Mouse (Mus musculus) megakaryocyte, embryonic 14.5 days (primary cell): ENCODE measurements around the gene Srsf11. TPM values are rescaled to one million over a fixed set of nuclear protein-coding genes. Genes with fewer than 3 reads are reported as not detected.
A peak's percentile ranks its signal among the peaks of the same experiment; 100 is the strongest.

Experiments
- H3K27me3 ChIP-seq: replicated peaks from 2 replicates; pipeline ENCODE3; 2012; ENCODE audit warnings: inconsistent platforms
- H3K36me3 ChIP-seq: replicated peaks from 2 replicates; pipeline ENCODE3; 2012; ENCODE audit warnings: low read length, inconsistent platforms, mixed read lengths
- H3K4me1 ChIP-seq: 2 replicates; pipeline ENCODE4 v1.6.1; 2012; ENCODE audit warnings: inconsistent platforms
- H3K4me3 ChIP-seq: replicated peaks from 2 replicates; pipeline ENCODE3; 2012; ENCODE audit warnings: moderate library complexity, mild to moderate bottlenecking, inconsistent platforms
- H3K9me3 ChIP-seq: 2 replicates; pipeline ENCODE4 v1.6.1; 2012; ENCODE audit warnings: inconsistent platforms
- FLI1 ChIP-seq: IDR thresholded peaks from 2 replicates; pipeline ENCODE4 v1.6.1; 2012; ENCODE audit warnings: low read length, inconsistent platforms, mixed read lengths
- GATA1 ChIP-seq: IDR thresholded peaks from 3 replicates; pipeline ENCODE4 v1.6.1; 2012; ENCODE audit warnings: mixed read lengths, low read length, inconsistent platforms, borderline replicate concordance
- polyA plus RNA-seq: library from polyadenylated mRNA; stranded (reverse); fragments of >175 nt; gene quantifications from 2 replicates; pipeline ENCODE4 v1.2.3, GENCODE M21; 2012; ENCODE audit warnings: low replicate concordance; ENCODE audit not compliant: insufficient read depth

Srsf11 gene
- polyA plus RNA-seq, 1 experiment, result 63.2 TPM

GRCm38 (mm10) chr3:158060621-158061291, 24.3 kb upstream of the Srsf11 start:
- Histone ChIP-seq H3K4me1 (peaks cover 8% of the 10 kb centered on the region), H3K4me3 (no peak overlapping the region), H3K36me3 (peaks cover 73% of the 10 kb centered on the region), H3K27me3 (no peaks in the 10 kb centered on the region), H3K9me3 (no peaks in the 10 kb centered on the region)
- TF ChIP-seq FLI1 (no peak), GATA1 (no peak)

GRCm38 (mm10) chr3:158049508-158049907, 13.1 kb upstream of the Srsf11 start:
- peaks cover 55% of the 10 kb centered on the region for H3K36me3 ChIP-seq

GRCm38 (mm10) chr3:158040755-158041154, 4.3 kb upstream of the Srsf11 start:
- TF ChIP-seq GATA1, result no peak
- TF ChIP-seq FLI1, result no peak
- Histone ChIP-seq H3K4me3 (no peak overlapping the region), H3K36me3 (peaks cover 11% of the 10 kb centered on the region), H3K4me1 (peaks cover 21% of the 10 kb centered on the region; the same call in 1 of the 2 replicates), H3K27me3 (no peaks in the 10 kb centered on the region), H3K9me3 (no peaks in the 10 kb centered on the region)

More at GRCm38 (mm10) chr3:158049508-158049907, 13.1 kb upstream of the Srsf11 start:
- Histone ChIP-seq H3K27me3 (no peaks in the 10 kb centered on the region), H3K4me1 (no peaks in the 10 kb centered on the region), H3K9me3 (no peaks in the 10 kb centered on the region), H3K4me3 (no peak overlapping the region)
- no peak for TF ChIP-seq FLI1
- TF ChIP-seq GATA1, result no peak

DNA sequence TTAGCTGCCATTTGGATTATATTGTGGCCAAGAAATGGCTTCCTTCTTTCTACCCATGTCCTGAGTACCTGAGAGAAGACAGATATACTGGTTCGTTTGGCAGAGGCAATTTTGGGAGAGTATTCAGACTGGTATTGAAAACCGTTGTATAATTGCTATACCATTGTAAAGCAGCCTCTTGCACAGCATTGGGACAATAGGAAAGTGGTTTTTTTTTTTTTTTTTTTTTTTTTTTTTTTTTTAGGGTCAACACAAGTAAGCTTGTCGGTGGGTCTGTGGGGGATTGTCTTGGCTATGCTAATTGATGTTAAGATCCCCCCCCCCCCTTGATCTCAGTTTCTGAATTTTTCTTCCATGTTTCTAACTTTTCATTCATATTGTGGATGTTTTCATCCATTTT, 1.7 kb upstream of the Srsf11 start:
- H3K36me3 ChIP-seq, result peaks cover 5% of the 10 kb centered on the region
- no peaks in the 10 kb centered on the region for H3K9me3 ChIP-seq
- H3K27me3 ChIP-seq, result no peaks in the 10 kb centered on the region
- TF ChIP-seq FLI1 (no peak), GATA1 (no peak)
- H3K4me3 ChIP-seq, result no peak overlapping the region
- H3K4me1 ChIP-seq, result peaks cover 38% of the 10 kb centered on the region; the same call in 1 of the 2 replicates

GRCm38 (mm10) chr3:158035866-158036265, 573 bp downstream of the Srsf11 start:
- Histone ChIP-seq H3K4me3 (peak overlapping the region; percentile 100), H3K27me3 (no peaks in the 10 kb centered on the region), H3K9me3 (no peaks in the 10 kb centered on the region), H3K4me1 (peaks cover 43% of the 10 kb centered on the region), H3K36me3 (peaks cover 2% of the 10 kb centered on the region)
- TF ChIP-seq GATA1 (no peak), FLI1 (no peak)

- H3K36me3 ChIP-seq, result peaks cover 16% of the 10 kb centered on the region
- no peaks in the 10 kb centered on the region for H3K9me3 ChIP-seq
- H3K4me3 ChIP-seq, result peak overlapping the region; percentile 98
- H3K27me3 ChIP-seq, result no peaks in the 10 kb centered on the region
- peaks cover 40% of the 10 kb centered on the region for H3K4me1 ChIP-seq
- TF ChIP-seq FLI1 (no peak), GATA1 (no peak)
Observed at GRCm38 (mm10) chr3:158032106-158032505, 4.3 kb downstream of the Srsf11 start.

GRCm38 (mm10) chr3:158031371-158031925, 5.0 kb downstream of the Srsf11 start:
- TF ChIP-seq GATA1 (no peak), FLI1 (no peak)
- Histone ChIP-seq H3K36me3 (peaks cover 23% of the 10 kb centered on the region), H3K27me3 (no peaks in the 10 kb centered on the region), H3K4me3 (peak overlapping the region; percentile 98), H3K4me1 (peaks cover 40% of the 10 kb centered on the region), H3K9me3 (no peaks in the 10 kb centered on the region)

- H3K9me3 ChIP-seq, result no peaks in the 10 kb centered on the region
- H3K36me3 ChIP-seq, result peaks cover 88% of the 10 kb centered on the region
- no peaks in the 10 kb centered on the region for H3K4me1 ChIP-seq
- no peaks in the 10 kb centered on the region for H3K27me3 ChIP-seq
- no peak for TF ChIP-seq GATA1
- no peak for TF ChIP-seq FLI1
- no peak overlapping the region for H3K4me3 ChIP-seq
Observed at GRCm38 (mm10) chr3:158009762-158010320, 26.6 kb downstream of the Srsf11 start.

DNA sequence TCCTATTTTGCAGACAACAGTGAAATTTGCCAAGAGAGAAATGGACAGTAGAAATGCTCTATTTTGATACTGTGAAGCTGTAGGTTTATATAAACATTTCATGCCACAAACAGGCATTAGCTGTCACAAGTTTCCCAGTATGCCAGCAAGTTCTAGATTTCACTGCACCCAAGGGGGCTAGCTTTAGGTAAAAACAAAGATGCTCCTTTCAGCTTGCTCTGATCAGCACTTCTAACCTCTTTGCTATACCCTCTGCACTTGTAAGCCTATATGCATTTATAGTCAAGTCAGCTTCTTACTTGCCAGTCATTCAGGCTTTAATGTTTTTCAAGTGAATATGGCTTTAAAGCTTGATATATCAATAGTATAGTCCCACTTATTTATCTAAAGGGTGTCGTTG, 27.8 kb downstream of the Srsf11 start:
- Histone ChIP-seq H3K4me1 (no peaks in the 10 kb centered on the region), H3K4me3 (no peak overlapping the region), H3K9me3 (no peaks in the 10 kb centered on the region), H3K36me3 (peaks cover 90% of the 10 kb centered on the region), H3K27me3 (no peaks in the 10 kb centered on the region)
- TF ChIP-seq FLI1 (no peak), GATA1 (no peak)

DNA sequence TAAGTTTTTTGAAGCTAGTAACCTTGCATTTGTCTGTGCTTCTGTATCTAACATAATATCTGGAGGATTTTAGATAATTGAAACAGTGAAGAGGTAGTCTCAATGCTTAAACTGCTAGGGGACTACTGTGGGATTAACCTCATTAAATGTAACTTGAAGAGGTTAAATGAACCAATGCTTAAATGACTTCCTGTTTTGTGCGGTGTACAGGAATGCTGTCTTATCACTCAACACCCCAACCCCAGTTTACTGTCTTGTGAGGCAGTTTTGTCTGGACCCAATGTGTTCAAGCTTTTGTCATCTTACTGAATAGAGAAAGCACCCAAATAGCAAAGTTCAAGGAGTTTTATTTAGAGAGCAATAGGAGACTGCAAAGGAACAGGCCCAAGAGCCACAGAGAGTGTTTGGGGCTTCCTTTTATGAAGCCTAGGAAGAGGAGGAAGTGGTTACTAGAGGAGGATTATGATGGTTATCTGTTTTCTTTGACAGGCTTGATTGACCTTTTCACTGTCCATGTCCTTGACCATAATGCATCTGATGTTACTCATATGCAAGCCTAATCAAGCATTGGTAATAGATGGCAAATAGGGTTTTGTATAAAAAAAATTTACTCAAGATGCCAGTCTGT, 37.6 kb downstream of the Srsf11 start:
- H3K9me3 ChIP-seq, result no peaks in the 10 kb centered on the region
- TF ChIP-seq FLI1, result no peak
- TF ChIP-seq GATA1, result no peak
- H3K4me3 ChIP-seq, result no peak overlapping the region
- no peaks in the 10 kb centered on the region for H3K27me3 ChIP-seq
- peaks cover 76% of the 10 kb centered on the region for H3K36me3 ChIP-seq
- peaks cover 9% of the 10 kb centered on the region for H3K4me1 ChIP-seq
